Mouse (Mus musculus) embryonic fibroblast, embryonic 13.5 days (primary cell): ENCODE measurements at regions not wholly inside any gene's neighbourhood (a gene's known extent, or its start where the extent isn't known, plus 50 kb on each side); places are given as distances from the start of the nearest gene placed in this dataset.

Experiments
- CTCF ChIP-seq: IDR thresholded peaks from 2 replicates; pipeline ENCODE4 v1.5.1; 2011; ENCODE audit warnings: mild to moderate bottlenecking, control low read depth, low read length, moderate library complexity, borderline replicate concordance; ENCODE audit not compliant: insufficient read depth
- POLR2A ChIP-seq: IDR thresholded peaks from 2 replicates; pipeline ENCODE4 v1.6.1; 2011; ENCODE audit warnings: low read depth, mild to moderate bottlenecking, control low read depth, low read length, moderate library complexity

GRCm38 (mm10) chr14:71882871-71883270, 608.8 kb downstream of the Gm9195 start:
- no peak for TF ChIP-seq CTCF
- TF ChIP-seq POLR2A, result no peak
